Mouse (Mus musculus) brown adipose tissue, adult 24 weeks (tissue): Measurements from ENCODE around the gene Fam167b. TPM values are rescaled to one million over a fixed set of nuclear protein-coding genes. Genes with fewer than 3 reads are reported as not detected.

Source experiments
- H3K27ac ChIP-seq: fragments of 200-500 bp; replicated peaks from 2 replicates; pipeline ENCODE4 v1.5.1; 2012; ENCODE audit warnings: low read depth, mild to moderate bottlenecking, low read length
- H3K4me1 ChIP-seq: fragments of 200-500 bp; 2 replicates; pipeline ENCODE4 v1.6.1; 2012; ENCODE audit warnings: low read length, mixed read lengths; ENCODE audit not compliant: control insufficient read depth, insufficient read depth, insufficient read length
- H3K4me3 ChIP-seq: fragments of 200-500 bp; 2 replicates; pipeline ENCODE4 v1.5.1; 2012; ENCODE audit warnings: low read depth, mild to moderate bottlenecking, low read length, moderate library complexity; ENCODE audit not compliant: insufficient read depth
- polyA plus RNA-seq: library from polyadenylated mRNA; stranded (reverse); fragments of >200 nt; gene quantifications from 2 replicates; pipeline ENCODE4 v1.2.4, GENCODE M21; 2012; ENCODE audit not compliant: missing spikeins, insufficient read depth, insufficient read length

Gene Fam167b
- polyA plus RNA-seq, 1 experiment, result not detected

- no peak overlapping the region for H3K4me3 ChIP-seq
- H3K27ac ChIP-seq, result peak overlapping the region; percentile 29
- peaks cover 9% of the 10 kb centered on the region for H3K4me1 ChIP-seq
These were observed 2.0 kb upstream of the Fam167b start for GRCm38 (mm10) chr4:129580347-129580746.

GRCm38 (mm10) chr4:129577688-129578087 lies 661 bp downstream of the Fam167b start:
- H3K4me3 ChIP-seq, result 0 out of 2 replicates have a peak overlapping the region, but pooled peaks have one; percentile 2
- no peak overlapping the region for H3K27ac ChIP-seq
- H3K4me1 ChIP-seq, result peaks cover 11% of the 10 kb centered on the region

- H3K4me1 ChIP-seq, result peaks cover 11% of the 10 kb centered on the region
- 0 out of 2 replicates have a peak overlapping the region, but pooled peaks have one; percentile 0 for H3K4me3 ChIP-seq
- H3K27ac ChIP-seq, result no peak overlapping the region
These were observed 1.4 kb downstream of the Fam167b start for GRCm38 (mm10) chr4:129576863-129577491.

GRCm38 (mm10) chr4:129575171-129575844 lies 3.0 kb downstream of the Fam167b start:
- Histone ChIP-seq H3K4me3 (no peak overlapping the region), H3K27ac (no peak overlapping the region)

GRCm38 (mm10) chr4:129573430-129573829 lies 4.9 kb downstream of the Fam167b start, which contains the start of gene Lck:
Lck (minus strand) TSS chr4:129573641.
- Histone ChIP-seq H3K27ac (0 out of 2 replicates have a peak within 1 kb of the TSS, but pooled peaks have one; percentile 8), H3K4me1 (peaks cover 7% of the 10 kb centered on the region), H3K4me3 (no peak within 1 kb of the TSS)

More at GRCm38 (mm10) chr4:129575171-129575844, 3.0 kb downstream of the Fam167b start:
- peaks cover 11% of the 10 kb centered on the region for H3K4me1 ChIP-seq

GRCm38 (mm10) chr4:129573093-129573370 lies 5.3 kb downstream of the Fam167b start:
- no peak overlapping the region for H3K27ac ChIP-seq
- peaks cover 5% of the 10 kb centered on the region for H3K4me1 ChIP-seq
- no peak overlapping the region for H3K4me3 ChIP-seq

GRCm38 (mm10) chr4:129572236-129573092 lies 5.9 kb downstream of the Fam167b start:
- H3K4me1 ChIP-seq, result peaks cover 2% of the 10 kb centered on the region; the same call in 1 of the 2 replicates
- 0 out of 2 replicates have a peak overlapping the region, but pooled peaks have one; percentile 8 for H3K27ac ChIP-seq
- no peak overlapping the region for H3K4me3 ChIP-seq

GRCm38 (mm10) chr4:129571551-129572084 lies 6.7 kb downstream of the Fam167b start:
- peaks cover 2% of the 10 kb centered on the region; the same call in 1 of the 2 replicates for H3K4me1 ChIP-seq
- no peak overlapping the region for H3K27ac ChIP-seq
- H3K4me3 ChIP-seq, result no peak overlapping the region

GRCm38 (mm10) chr4:129570028-129570427 lies 8.3 kb downstream of the Fam167b start:
- H3K4me3 ChIP-seq, result no peak overlapping the region
- peaks cover 2% of the 10 kb centered on the region; the same call in 1 of the 2 replicates for H3K4me1 ChIP-seq
- H3K27ac ChIP-seq, result no peak overlapping the region

- H3K27ac ChIP-seq, result no peak overlapping the region
These were observed 10.0 kb downstream of the Fam167b start for GRCm38 (mm10) chr4:129568366-129568765.

GRCm38 (mm10) chr4:129565139-129565538 lies 13.2 kb downstream of the Fam167b start:
- no peak overlapping the region for H3K27ac ChIP-seq
- no peaks in the 10 kb centered on the region for H3K4me1 ChIP-seq
- no peak overlapping the region for H3K4me3 ChIP-seq

More at GRCm38 (mm10) chr4:129568366-129568765, 10.0 kb downstream of the Fam167b start:
- Histone ChIP-seq H3K4me1 (peaks cover 2% of the 10 kb centered on the region; the same call in 1 of the 2 replicates), H3K4me3 (no peak overlapping the region)

- Histone ChIP-seq H3K4me3 (no peak overlapping the region), H3K27ac (no peak overlapping the region), H3K4me1 (no peaks in the 10 kb centered on the region)
These were observed 14.6 kb downstream of the Fam167b start for GRCm38 (mm10) chr4:129563718-129564117.

- Histone ChIP-seq H3K4me1 (peaks cover 6% of the 10 kb centered on the region), H3K27ac (no peak overlapping the region), H3K4me3 (no peak overlapping the region)
These were observed 17.2 kb downstream of the Fam167b start for GRCm38 (mm10) chr4:129561184-129561583.

- Histone ChIP-seq H3K27ac (no peak overlapping the region), H3K4me3 (no peak overlapping the region), H3K4me1 (peaks cover 11% of the 10 kb centered on the region)
These were observed 19.9 kb downstream of the Fam167b start for GRCm38 (mm10) chr4:129558321-129558955.
